Mouse (Mus musculus) spleen, postnatal 4 days (tissue): Measurements from ENCODE around the gene Agrn.

Experiments
- DNase-seq, 2 experiments: peaks; one replicate each; pipeline ENCODE4 v3.0.0; 2022; ENCODE audit warnings: low spot score in 2 of 2

Gene Agrn

GRCm38 (mm10) chr4:156197131-156197828, at the start of gene Agrn:
Gene Agrn (minus strand): TSS chr4:156197488.
- peak; percentile 72 to 87 for DNase-seq

DNA sequence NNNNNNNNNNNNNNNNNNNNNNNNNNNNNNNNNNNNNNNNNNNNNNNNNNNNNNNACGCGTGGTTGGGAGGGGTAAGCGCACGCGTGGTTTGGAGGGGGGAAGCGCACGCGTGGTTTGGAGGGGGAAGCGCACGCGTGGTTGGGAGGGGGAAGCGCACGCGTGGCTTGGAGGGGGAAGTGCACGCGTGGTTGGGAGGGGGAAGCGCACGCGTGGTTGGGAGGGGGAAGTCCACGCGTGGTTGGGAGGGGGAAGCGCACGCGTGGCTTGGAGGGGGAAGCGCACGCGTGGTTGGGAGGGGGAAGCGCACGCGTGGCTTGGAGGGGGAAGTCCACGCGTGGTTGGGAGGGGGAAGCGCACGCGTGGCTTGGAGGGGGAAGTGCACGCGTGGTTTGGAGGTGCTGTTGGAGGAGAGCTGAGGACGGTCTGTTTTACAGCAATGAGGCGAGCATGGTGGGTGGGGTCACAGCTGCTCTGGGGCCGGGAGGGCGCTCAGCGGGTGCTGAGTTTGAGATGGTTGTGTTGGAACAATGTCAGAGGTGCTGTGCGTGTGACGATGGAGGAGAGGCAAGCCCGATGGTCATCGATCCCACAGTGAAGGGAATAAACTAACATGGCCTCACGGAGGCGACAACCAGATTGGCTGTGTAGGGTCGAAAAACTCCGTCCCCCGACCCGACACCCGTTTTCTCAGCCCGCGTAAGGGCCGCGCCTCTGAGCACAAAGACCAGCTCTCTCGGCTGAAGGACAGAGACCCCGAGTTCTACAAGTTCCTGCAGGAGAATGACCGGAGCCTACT, 39.6 kb upstream of the Agrn start:
- no peak for DNase-seq

- peak; percentile 92 to 95 for DNase-seq
Measured at GRCm38 (mm10) chr4:156235808-156236533, 38.7 kb upstream of the Agrn start, which contains the start of gene Noc2l. Gene Noc2l (plus strand): TSS chr4:156236010.

DNA sequence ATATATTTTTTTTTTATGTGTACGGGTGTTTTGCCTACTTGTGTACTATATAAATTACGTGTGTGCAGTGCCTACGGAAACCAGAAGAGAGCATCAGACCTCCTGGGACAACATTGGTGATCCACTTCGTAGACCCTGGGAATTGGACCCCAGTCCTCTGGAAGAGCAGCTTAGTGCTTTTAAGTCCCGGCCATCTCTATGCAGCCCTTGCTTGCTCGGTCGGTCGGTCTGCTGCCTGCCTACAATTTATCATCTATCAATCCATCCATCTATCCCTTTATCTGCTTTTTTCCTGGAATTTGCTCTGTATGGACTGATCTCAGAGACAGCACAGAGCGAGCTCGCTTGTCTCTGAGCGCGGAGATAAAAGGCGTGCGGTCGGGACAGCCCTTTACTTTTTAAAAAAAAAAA, 38.1 kb upstream of the Agrn start:
- DNase-seq: no peak

DNA sequence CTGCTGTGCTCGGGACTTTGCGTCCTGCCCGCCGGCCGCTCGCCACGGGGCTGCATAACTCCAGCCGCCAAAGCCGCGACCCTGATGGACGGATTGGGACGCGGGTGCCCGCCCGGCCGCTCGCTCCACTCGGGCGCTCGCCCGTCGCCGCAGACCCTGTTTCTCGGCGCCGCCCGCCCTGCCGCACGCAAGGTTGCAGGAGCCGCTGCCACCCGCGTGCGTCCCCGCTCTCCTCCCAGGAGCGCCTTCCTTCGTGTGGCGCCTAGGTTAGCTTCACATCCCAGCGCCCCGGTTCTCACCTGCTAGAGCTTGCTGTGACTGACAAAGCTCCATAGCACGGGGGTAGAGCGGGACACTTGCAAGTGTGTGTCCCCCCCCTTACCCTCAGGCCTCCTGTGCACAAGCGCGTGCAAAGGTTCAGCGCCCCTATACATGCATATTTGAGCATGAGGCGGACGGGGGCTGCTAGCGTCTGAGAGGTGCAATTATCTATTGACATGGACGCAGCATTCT, 37.5 kb upstream of the Agrn start, which contains the start of gene Plekhn1:
Gene Plekhn1 (minus strand): TSS at position 157 of the 513 bp plus-strand sequence.
- DNase-seq: peak; percentile 77 to 90

GRCm38 (mm10) chr4:156234021-156234501, 36.8 kb upstream of the Agrn start:
- no peak for DNase-seq

DNA sequence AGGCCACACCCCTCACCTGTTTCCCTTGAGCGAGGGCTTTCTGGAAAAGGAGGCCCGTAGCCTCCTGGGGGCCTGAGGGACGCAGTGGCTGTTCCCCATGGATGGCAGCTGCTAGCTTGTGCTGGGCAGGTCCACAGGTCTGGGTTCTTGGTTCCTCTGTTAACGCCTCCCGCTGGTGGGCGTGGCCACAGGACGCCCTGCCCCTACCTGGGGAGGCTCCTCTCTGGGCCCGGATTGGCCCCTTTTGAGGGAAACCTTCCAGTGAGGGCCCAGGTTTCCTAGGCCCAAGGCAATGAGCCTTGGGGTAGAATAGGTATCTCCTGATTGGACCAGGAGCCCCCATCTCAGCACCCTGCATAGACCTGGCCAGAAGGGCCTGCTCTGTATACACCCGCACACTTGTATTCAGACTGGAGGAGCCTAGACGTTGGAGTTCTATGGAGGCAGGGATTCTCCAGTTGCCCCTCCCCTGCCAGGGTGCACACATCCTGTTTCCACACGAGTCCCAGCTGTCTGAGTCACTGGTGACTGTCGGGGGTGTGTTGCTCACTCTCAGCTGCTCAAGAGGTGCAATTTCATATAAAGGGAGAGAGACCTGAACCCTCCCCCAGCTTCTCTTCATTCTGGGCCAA, 31.2 kb upstream of the Agrn start:
- DNase-seq: peak in 1 of 2 experiments; percentile 61

- DNase-seq: peak in 1 of 2 experiments; percentile 61
Measured at GRCm38 (mm10) chr4:156227752-156228392, 30.6 kb upstream of the Agrn start.

DNA sequence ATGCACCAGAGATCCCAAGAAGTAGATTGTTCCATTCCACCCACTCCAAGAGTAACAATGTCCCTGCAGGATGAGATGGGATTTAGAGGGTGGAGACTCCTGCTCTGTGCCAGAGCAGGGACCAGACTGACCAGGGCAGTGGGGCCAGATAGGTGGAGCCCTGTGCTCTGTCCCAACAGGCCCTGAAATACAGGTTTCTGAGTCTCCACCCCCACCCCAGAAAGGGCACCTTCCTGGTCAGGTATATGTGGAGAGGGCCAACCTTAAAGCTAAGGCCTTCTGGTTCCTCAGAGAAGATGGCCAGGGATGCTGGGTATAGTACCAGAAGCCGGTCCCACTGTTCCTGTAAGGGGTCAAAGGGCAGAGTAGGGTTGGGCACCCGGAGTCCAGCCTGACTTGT, 27.0 kb upstream of the Agrn start:
- no peak for DNase-seq

- peak in 1 of 2 experiments; percentile 57 for DNase-seq
Measured at GRCm38 (mm10) chr4:156219936-156220335, 22.6 kb upstream of the Agrn start.

DNA sequence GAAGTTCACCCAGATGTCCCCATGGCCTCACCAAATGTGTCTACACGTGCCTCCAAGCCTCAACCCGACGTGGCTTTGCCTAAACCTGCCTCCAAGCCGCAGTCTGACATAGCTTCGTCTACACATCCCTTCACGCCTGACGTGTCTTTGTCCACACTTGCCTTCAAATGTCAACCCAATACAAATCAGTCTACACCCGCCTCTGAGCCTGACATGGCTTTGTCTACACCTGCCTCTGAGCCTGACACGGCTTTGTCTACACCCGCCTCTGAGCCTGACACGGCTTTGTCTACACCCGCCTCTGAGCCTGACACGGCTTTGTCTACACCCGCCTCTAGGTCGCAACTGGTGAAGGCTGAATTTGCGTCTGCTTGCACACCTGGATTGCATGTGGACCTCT, 20.6 kb upstream of the Agrn start:
- peak in 1 of 2 experiments; percentile 77 for DNase-seq

- DNase-seq: peak in 1 of 2 experiments; percentile 60
Measured at GRCm38 (mm10) chr4:156217022-156217669, 19.9 kb upstream of the Agrn start.

- DNase-seq: no peak
Measured at GRCm38 (mm10) chr4:156216196-156216595, 18.9 kb upstream of the Agrn start.

DNA sequence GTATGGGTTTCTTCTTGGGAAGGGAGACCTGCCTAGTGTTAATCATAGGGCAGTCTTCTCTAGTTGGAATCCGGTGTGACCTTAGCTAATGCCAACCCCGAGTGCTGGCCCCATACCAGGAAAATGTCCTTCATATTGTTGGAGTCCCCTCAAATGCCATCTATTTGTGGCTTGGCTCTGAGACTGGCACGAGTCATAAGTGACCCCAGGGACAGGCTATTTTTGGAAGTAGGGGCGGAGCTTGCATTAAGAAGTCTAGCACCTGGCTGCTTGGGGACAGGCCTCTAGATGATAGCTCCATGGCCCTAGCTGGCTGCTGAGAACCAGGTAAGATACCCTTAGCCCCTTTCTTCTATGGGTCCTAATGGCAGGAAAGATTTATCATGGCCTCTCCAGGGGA, 18.4 kb upstream of the Agrn start, which contains the start of gene Perm1:
Gene Perm1 (plus strand): TSS at position 220 of the 400 bp plus-strand sequence.
- peak in 1 of 2 experiments; percentile 55 for DNase-seq

DNA sequence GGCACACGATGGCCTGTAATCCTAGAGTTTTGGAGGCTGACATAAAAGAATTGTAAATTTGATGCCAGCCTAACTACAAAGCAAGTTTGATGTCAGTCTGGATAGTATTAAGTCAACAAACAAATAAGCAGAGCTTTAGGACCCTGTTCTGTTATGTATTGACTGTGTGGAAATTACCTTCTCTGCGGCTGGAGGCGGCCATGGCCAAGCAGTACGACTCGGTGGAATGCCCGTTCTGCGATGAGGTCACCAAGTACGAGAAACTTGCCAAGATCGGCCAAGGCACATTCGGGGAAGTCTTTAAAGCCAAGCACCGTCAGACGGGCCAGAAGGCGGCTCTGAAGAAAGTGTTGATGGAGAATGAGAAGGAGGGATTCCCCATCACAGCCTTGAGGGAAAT, 15.8 kb upstream of the Agrn start:
- DNase-seq: no peak

- no peak for DNase-seq
Measured at GRCm38 (mm10) chr4:156209963-156210635, 12.8 kb upstream of the Agrn start.

- DNase-seq: no peak
Measured at GRCm38 (mm10) chr4:156208872-156209271, 11.6 kb upstream of the Agrn start.

DNA sequence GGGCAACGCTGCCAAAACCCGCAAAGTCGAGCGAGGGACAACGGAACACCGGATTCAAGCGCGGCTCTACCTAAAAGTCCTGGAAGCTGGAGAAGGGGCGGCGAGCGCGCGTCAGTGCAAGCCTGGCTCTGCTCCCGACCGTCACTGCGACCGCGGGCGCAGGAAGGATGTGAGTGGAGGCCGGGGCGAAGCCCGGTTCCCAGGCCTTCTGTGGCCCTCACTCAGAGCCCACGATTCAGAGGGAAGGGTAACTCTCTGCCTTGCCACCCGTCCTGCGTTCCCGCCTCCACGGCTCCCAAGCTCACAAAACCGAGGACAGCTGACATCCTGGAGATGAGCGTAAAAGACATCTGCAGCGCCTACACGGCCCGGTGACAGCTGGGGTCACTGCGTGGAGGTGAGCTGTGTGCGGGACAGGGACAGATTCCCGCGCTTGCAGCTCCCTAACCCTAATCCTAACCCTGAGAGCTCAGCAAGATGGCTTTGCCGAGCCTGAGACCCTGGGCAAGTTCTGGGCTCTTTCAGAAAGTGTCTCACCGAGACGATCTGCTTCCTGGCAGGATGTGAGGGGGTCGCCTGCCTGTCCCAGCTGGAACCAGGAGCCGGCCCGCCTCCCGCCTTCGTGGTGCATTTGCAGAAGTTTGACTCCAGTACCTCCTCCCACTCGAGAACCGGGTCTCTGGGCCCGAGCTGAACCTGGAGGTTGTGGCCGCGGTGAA, 6.3 kb upstream of the Agrn start:
- DNase-seq: no peak

GRCm38 (mm10) chr4:156203001-156203412, 5.7 kb upstream of the Agrn start, which contains the start of gene AW011738:
Gene AW011738 (plus strand): TSS chr4:156203304.
- DNase-seq: peak; percentile 70 to 82
